Mouse (Mus musculus): Measurements from ENCODE around the gene Afdn. TPM values are rescaled to one million over a fixed set of nuclear protein-coding genes. Genes with fewer than 3 reads are reported as not detected.
"Not testable (repeated sequence)": the region's sequence is repeated elsewhere in the genome, so short reads cannot be mapped to it uniquely, and the experiment has no call there.

The Afdn gene
- polyA plus RNA-seq, 1 experiment from 2014 or later, result 95.8 TPM

- Histone ChIP-seq H3K27me3 (ENCODE audit: control insufficient read depth, insufficient read depth, low read length) (no peaks in the 10 kb centered on the region), H3K4me1 (ENCODE audit: control insufficient read depth, insufficient read depth, low read length) (peaks cover 4% of the 10 kb centered on the region; the same call in 1 of the 2 replicates), H3K4me3 (ENCODE audit: low read depth, low read length) (no peak overlapping the region), H3K27ac (ENCODE audit: low read depth, low read length) (no peak overlapping the region), H3K9me3 (replicated peaks; ENCODE audit: control insufficient read depth, low read length) (no peaks in the 10 kb centered on the region), H3K9ac (ENCODE audit: low read depth, low read length) (no peak overlapping the region), H3K36me3 (ENCODE audit: control insufficient read depth, insufficient read depth, low read length) (no peaks in the 10 kb centered on the region), H3K4me2 (no peak overlapping the region)
- ATAC-seq (replicated peaks; ENCODE audit: insufficient number of reproducible peaks, low FRiP score, low TSS enrichment), result no peak
- 84% methylated on average over 1 of the region's 1 CpGs for WGBS (ENCODE audit: insufficient replicate concordance)
Observed at GRCm38 (mm10) chr17:13768531-13768930, 8.2 kb downstream of the Afdn start.

- WGBS (ENCODE audit: insufficient replicate concordance), result 90% methylated on average over 3 of the region's 3 CpGs
- H3K4me3 ChIP-seq (ENCODE audit: low read depth, low read length), result no peak overlapping the region
- no peak overlapping the region for H3K9ac ChIP-seq (ENCODE audit: low read depth, low read length)
- no peak overlapping the region for H3K27ac ChIP-seq (ENCODE audit: low read depth, low read length)
- no peaks in the 10 kb centered on the region for H3K9me3 ChIP-seq (replicated peaks; ENCODE audit: control insufficient read depth, low read length)
- no peak for ATAC-seq (replicated peaks; ENCODE audit: insufficient number of reproducible peaks, low FRiP score, low TSS enrichment)
- H3K36me3 ChIP-seq (ENCODE audit: control insufficient read depth, insufficient read depth, low read length), result no peaks in the 10 kb centered on the region
- no peak overlapping the region for H3K4me2 ChIP-seq
- H3K27me3 ChIP-seq (ENCODE audit: control insufficient read depth, insufficient read depth, low read length), result no peaks in the 10 kb centered on the region
- peaks cover 4% of the 10 kb centered on the region; the same call in 1 of the 2 replicates for H3K4me1 ChIP-seq (ENCODE audit: control insufficient read depth, insufficient read depth, low read length)
Observed at GRCm38 (mm10) chr17:13769256-13769655, 8.9 kb downstream of the Afdn start.

GRCm38 (mm10) chr17:13777676-13778075 is 17.3 kb downstream of the Afdn start:
- Histone ChIP-seq H3K9ac (ENCODE audit: low read depth, low read length) (no peak overlapping the region), H3K4me3 (ENCODE audit: low read depth, low read length) (no peak overlapping the region), H3K4me2 (no peak overlapping the region), H3K4me1 (ENCODE audit: control insufficient read depth, insufficient read depth, low read length) (peaks cover 11% of the 10 kb centered on the region), H3K27me3 (ENCODE audit: control insufficient read depth, insufficient read depth, low read length) (no peaks in the 10 kb centered on the region), H3K9me3 (replicated peaks; ENCODE audit: control insufficient read depth, low read length) (no peaks in the 10 kb centered on the region), H3K27ac (ENCODE audit: low read depth, low read length) (no peak overlapping the region), H3K36me3 (ENCODE audit: control insufficient read depth, insufficient read depth, low read length) (no peaks in the 10 kb centered on the region)
- no peak for ATAC-seq (replicated peaks; ENCODE audit: insufficient number of reproducible peaks, low FRiP score, low TSS enrichment)
- 39% methylated on average over 2 of the region's 2 CpGs for WGBS (ENCODE audit: insufficient replicate concordance)

GRCm38 (mm10) chr17:13778865-13779264 is 18.5 kb downstream of the Afdn start:
- Histone ChIP-seq H3K4me3 (ENCODE audit: low read depth, low read length) (no peak overlapping the region), H3K9me3 (replicated peaks; ENCODE audit: control insufficient read depth, low read length) (no peaks in the 10 kb centered on the region), H3K27ac (ENCODE audit: low read depth, low read length) (no peak overlapping the region), H3K36me3 (ENCODE audit: control insufficient read depth, insufficient read depth, low read length) (no peaks in the 10 kb centered on the region), H3K4me1 (ENCODE audit: control insufficient read depth, insufficient read depth, low read length) (peaks cover 18% of the 10 kb centered on the region), H3K9ac (ENCODE audit: low read depth, low read length) (no peak overlapping the region), H3K27me3 (ENCODE audit: control insufficient read depth, insufficient read depth, low read length) (no peaks in the 10 kb centered on the region), H3K4me2 (no peak overlapping the region)
- ATAC-seq (replicated peaks; ENCODE audit: insufficient number of reproducible peaks, low FRiP score, low TSS enrichment), result no peak
- WGBS (ENCODE audit: insufficient replicate concordance), result 93% methylated on average over 1 of the region's 1 CpGs

GRCm38 (mm10) chr17:13781948-13782347 is 21.6 kb downstream of the Afdn start:
- no peak overlapping the region for H3K27ac ChIP-seq (ENCODE audit: low read depth, low read length)
- H3K27me3 ChIP-seq (ENCODE audit: control insufficient read depth, insufficient read depth, low read length), result no peaks in the 10 kb centered on the region
- no peaks in the 10 kb centered on the region for H3K36me3 ChIP-seq (ENCODE audit: control insufficient read depth, insufficient read depth, low read length)
- peaks cover 22% of the 10 kb centered on the region for H3K4me1 ChIP-seq (ENCODE audit: control insufficient read depth, insufficient read depth, low read length)
- ATAC-seq (replicated peaks; ENCODE audit: insufficient number of reproducible peaks, low FRiP score, low TSS enrichment), result no peak
- no peak overlapping the region for H3K4me3 ChIP-seq (ENCODE audit: low read depth, low read length)
- no peak overlapping the region for H3K4me2 ChIP-seq
- WGBS (ENCODE audit: insufficient replicate concordance), result 79% methylated on average over 5 of the region's 5 CpGs
- no peak overlapping the region for H3K9ac ChIP-seq (ENCODE audit: low read depth, low read length)
- H3K9me3 ChIP-seq (replicated peaks; ENCODE audit: control insufficient read depth, low read length), result no peaks in the 10 kb centered on the region

- Histone ChIP-seq H3K4me3 (ENCODE audit: low read depth, low read length) (no peak overlapping the region), H3K4me2 (no peak overlapping the region), H3K4me1 (ENCODE audit: control insufficient read depth, insufficient read depth, low read length) (peaks cover 14% of the 10 kb centered on the region; the same call in 1 of the 2 replicates), H3K27ac (ENCODE audit: low read depth, low read length) (no peak overlapping the region), H3K9me3 (replicated peaks; ENCODE audit: control insufficient read depth, low read length) (no peaks in the 10 kb centered on the region), H3K9ac (ENCODE audit: low read depth, low read length) (no peak overlapping the region), H3K27me3 (ENCODE audit: control insufficient read depth, insufficient read depth, low read length) (no peaks in the 10 kb centered on the region), H3K36me3 (ENCODE audit: control insufficient read depth, insufficient read depth, low read length) (no peaks in the 10 kb centered on the region)
- 28% methylated on average over 1 of the region's 1 CpGs for WGBS (ENCODE audit: insufficient replicate concordance)
- ATAC-seq (replicated peaks; ENCODE audit: insufficient number of reproducible peaks, low FRiP score, low TSS enrichment), result no peak
Observed at GRCm38 (mm10) chr17:13783469-13783868, 23.1 kb downstream of the Afdn start.

GRCm38 (mm10) chr17:13790033-13790432 is 29.7 kb downstream of the Afdn start:
- H3K4me3 ChIP-seq (ENCODE audit: low read depth, low read length); H3K36me3 ChIP-seq (ENCODE audit: control insufficient read depth, insufficient read depth, low read length); H3K4me2 ChIP-seq; H3K9me3 ChIP-seq (replicated peaks; ENCODE audit: control insufficient read depth, low read length); H3K27ac ChIP-seq (ENCODE audit: low read depth, low read length); H3K27me3 ChIP-seq (ENCODE audit: control insufficient read depth, insufficient read depth, low read length); ATAC-seq (replicated peaks; ENCODE audit: insufficient number of reproducible peaks, low FRiP score, low TSS enrichment); H3K9ac ChIP-seq (ENCODE audit: low read depth, low read length); H3K4me1 ChIP-seq (ENCODE audit: control insufficient read depth, insufficient read depth, low read length): not testable (repeated sequence)
- 86% methylated on average over 2 of the region's 2 CpGs for WGBS (ENCODE audit: insufficient replicate concordance)

- no peak overlapping the region for H3K4me3 ChIP-seq (ENCODE audit: low read depth, low read length)
- 62% methylated on average over 1 of the region's 1 CpGs for WGBS (ENCODE audit: insufficient replicate concordance)
- ATAC-seq (replicated peaks; ENCODE audit: insufficient number of reproducible peaks, low FRiP score, low TSS enrichment), result no peak
- no peak overlapping the region for H3K9ac ChIP-seq (ENCODE audit: low read depth, low read length)
- H3K9me3 ChIP-seq (replicated peaks; ENCODE audit: control insufficient read depth, low read length), result no peaks in the 10 kb centered on the region
- no peak overlapping the region for H3K4me2 ChIP-seq
- no peak overlapping the region for H3K27ac ChIP-seq (ENCODE audit: low read depth, low read length)
- peaks cover 2% of the 10 kb centered on the region; the same call in 1 of the 2 replicates for H3K4me1 ChIP-seq (ENCODE audit: control insufficient read depth, insufficient read depth, low read length)
- H3K27me3 ChIP-seq (ENCODE audit: control insufficient read depth, insufficient read depth, low read length), result no peaks in the 10 kb centered on the region
- no peaks in the 10 kb centered on the region for H3K36me3 ChIP-seq (ENCODE audit: control insufficient read depth, insufficient read depth, low read length)
Observed at GRCm38 (mm10) chr17:13797691-13798090, 37.4 kb downstream of the Afdn start.

- H3K27me3 ChIP-seq (ENCODE audit: control insufficient read depth, insufficient read depth, low read length), result no peaks in the 10 kb centered on the region
- no peak overlapping the region for H3K9ac ChIP-seq (ENCODE audit: low read depth, low read length)
- 65% methylated on average over 2 of the region's 2 CpGs for WGBS (ENCODE audit: insufficient replicate concordance)
- no peak overlapping the region for H3K4me2 ChIP-seq
- H3K4me3 ChIP-seq (ENCODE audit: low read depth, low read length), result no peak overlapping the region
- H3K4me1 ChIP-seq (ENCODE audit: control insufficient read depth, insufficient read depth, low read length), result peaks cover 2% of the 10 kb centered on the region; the same call in 1 of the 2 replicates
- no peak for ATAC-seq (replicated peaks; ENCODE audit: insufficient number of reproducible peaks, low FRiP score, low TSS enrichment)
- no peaks in the 10 kb centered on the region for H3K9me3 ChIP-seq (replicated peaks; ENCODE audit: control insufficient read depth, low read length)
- H3K36me3 ChIP-seq (ENCODE audit: control insufficient read depth, insufficient read depth, low read length), result peaks cover 11% of the 10 kb centered on the region
- H3K27ac ChIP-seq (ENCODE audit: low read depth, low read length), result no peak overlapping the region
Observed at GRCm38 (mm10) chr17:13802836-13803408, 42.6 kb downstream of the Afdn start.
